Mouse (Mus musculus) midbrain, postnatal 0 days (tissue): ENCODE results near the gene Abtb2. TPM values are rescaled to one million over a fixed set of nuclear protein-coding genes. Genes with fewer than 3 reads are reported as not detected.

Source experiments
- ATAC-seq: fragments of 200-750 bp; cut with Nextera tagmentation; 2 replicates; pipeline ENCODE4 v1.8.0; 2017; ENCODE audit warnings: moderate number of reproducible peaks, mild to moderate bottlenecking, moderate TSS enrichment, moderate library complexity; ENCODE audit not compliant: low FRiP score
- DNase-seq: peaks from one replicate; pipeline ENCODE4 v3.0.0-alpha.2; 2015; ENCODE audit warnings: low spot score
- H3K27ac ChIP-seq: fragments of 300-500 bp; sonication (generic); 2 replicates; pipeline ENCODE4 v1.5.1; 2014; ENCODE audit warnings: low read depth, mild to moderate bottlenecking, low read length, mixed read lengths
- H3K27me3 ChIP-seq: fragments of 300-500 bp; sonication (generic); 2 replicates; pipeline ENCODE4 v1.6.1; 2014; ENCODE audit warnings: low read length, control low read depth, mixed read lengths; ENCODE audit not compliant: insufficient read depth
- H3K36me3 ChIP-seq: fragments of 300-500 bp; sonication (generic); 2 replicates; pipeline ENCODE4 v1.6.1; 2014; ENCODE audit warnings: low read length, control low read depth, mixed read lengths; ENCODE audit not compliant: insufficient read depth
- H3K4me1 ChIP-seq: fragments of 300-500 bp; sonication (generic); 2 replicates; pipeline ENCODE4 v1.6.1; 2014; ENCODE audit warnings: mild to moderate bottlenecking, control low read depth, antibody characterized with exemption, low read length, mixed read lengths; ENCODE audit not compliant: insufficient read depth
- H3K4me2 ChIP-seq: fragments of 300-500 bp; sonication (generic); 2 replicates; pipeline ENCODE4 v1.6.1; 2014; ENCODE audit warnings: low read depth, mild to moderate bottlenecking, low read length, mixed read lengths; ENCODE audit not compliant: poor library complexity, severe bottlenecking
- H3K4me3 ChIP-seq: fragments of 300-500 bp; sonication (generic); 2 replicates; pipeline ENCODE4 v1.5.1; 2014; ENCODE audit warnings: low read depth, mild to moderate bottlenecking, low read length, moderate library complexity
- H3K9ac ChIP-seq: fragments of 300-500 bp; sonication (generic); replicated peaks from 2 replicates; pipeline ENCODE4 v1.6.1; 2014; ENCODE audit warnings: mild to moderate bottlenecking, low read length, moderate library complexity, mixed read lengths; ENCODE audit not compliant: poor library complexity, severe bottlenecking
- H3K9me3 ChIP-seq: fragments of 300-500 bp; sonication (generic); 2 replicates; pipeline ENCODE4 v1.6.1; 2016; ENCODE audit warnings: low read length, control low read depth
- CTCF ChIP-seq: IDR thresholded peaks from 2 replicates; pipeline ENCODE4 v1.5.1; 2016; ENCODE audit warnings: antibody characterized with exemption, mild to moderate bottlenecking
- WGBS: fragments of 180-500 bp; shearing (Covaris S2); extraction: QIAGEN DNeasy Blood & Tissue Kit; methylation state at CpG from one replicate; pipeline ENCODE4 v1.1.7; 2014; 5-methylcytosine and 5-hydroxymethylcytosine counted together
- polyA plus RNA-seq: library from polyadenylated mRNA; unstranded; fragments of >200 nt; fragmentation: Nextera tagmentation; extraction: Ambion mirVana; gene quantifications from 2 replicates; pipeline ENCODE4 v1.2.1, GENCODE M21; 2015
- total RNA-seq: library from RNA; depleted of rRNA; stranded (reverse); fragments of >200 nt; gene quantifications from 2 replicates; pipeline ENCODE4 v1.2.3, GENCODE M21; 2014

The Abtb2 gene
- total and polyA plus RNA-seq, 2 experiments from 2014 or later = 7.4 to 21.8 TPM

DNA sequence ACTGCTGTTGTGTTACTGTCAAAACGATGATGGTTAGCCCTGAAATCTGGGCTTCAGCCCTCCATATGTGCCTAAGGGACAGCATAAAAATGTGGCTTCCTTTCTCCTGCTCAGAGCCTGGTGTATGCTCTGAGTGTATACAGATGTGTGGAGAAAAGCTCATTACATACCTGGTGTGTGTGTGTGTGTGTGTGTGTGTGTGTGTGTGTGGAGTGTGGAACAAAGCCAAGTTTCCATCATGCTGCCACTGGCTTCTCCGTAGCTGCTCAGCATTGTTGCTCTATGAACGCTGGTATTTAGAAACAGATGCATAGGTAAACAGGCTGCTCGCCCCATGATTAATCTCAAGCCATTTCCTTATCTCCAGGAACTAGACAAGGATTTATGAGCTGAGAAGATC is 137.8 kb downstream of the Abtb2 start:
- no peak overlapping the region for H3K4me2 ChIP-seq
- 70% methylated on average over 4 of the region's 4 CpGs for WGBS
- ATAC-seq = no peak
- no peaks in the 10 kb centered on the region for H3K9me3 ChIP-seq
- H3K36me3 ChIP-seq = no peaks in the 10 kb centered on the region
- TF ChIP-seq CTCF = no peak
- H3K9ac ChIP-seq = no peak overlapping the region
- no peaks in the 10 kb centered on the region for H3K27me3 ChIP-seq
- no peak overlapping the region for H3K27ac ChIP-seq
- no peak overlapping the region for H3K4me3 ChIP-seq
- peak; percentile 44 for DNase-seq
- H3K4me1 ChIP-seq = no peaks in the 10 kb centered on the region

GRCm38 (mm10) chr2:103705826-103706225 is 139.7 kb downstream of the Abtb2 start:
- 82% methylated on average over 4 of the region's 4 CpGs for WGBS
- no peaks in the 10 kb centered on the region for H3K9me3 ChIP-seq
- H3K27me3 ChIP-seq = no peaks in the 10 kb centered on the region
- DNase-seq (no peak), ATAC-seq (no peak)
- no peaks in the 10 kb centered on the region for H3K4me1 ChIP-seq
- no peak for TF ChIP-seq CTCF
- peaks cover 2% of the 10 kb centered on the region; the same call in 1 of the 2 replicates for H3K36me3 ChIP-seq
- H3K9ac ChIP-seq = no peak overlapping the region
- H3K27ac ChIP-seq = no peak overlapping the region
- no peak overlapping the region for H3K4me3 ChIP-seq
- H3K4me2 ChIP-seq = no peak overlapping the region

DNA sequence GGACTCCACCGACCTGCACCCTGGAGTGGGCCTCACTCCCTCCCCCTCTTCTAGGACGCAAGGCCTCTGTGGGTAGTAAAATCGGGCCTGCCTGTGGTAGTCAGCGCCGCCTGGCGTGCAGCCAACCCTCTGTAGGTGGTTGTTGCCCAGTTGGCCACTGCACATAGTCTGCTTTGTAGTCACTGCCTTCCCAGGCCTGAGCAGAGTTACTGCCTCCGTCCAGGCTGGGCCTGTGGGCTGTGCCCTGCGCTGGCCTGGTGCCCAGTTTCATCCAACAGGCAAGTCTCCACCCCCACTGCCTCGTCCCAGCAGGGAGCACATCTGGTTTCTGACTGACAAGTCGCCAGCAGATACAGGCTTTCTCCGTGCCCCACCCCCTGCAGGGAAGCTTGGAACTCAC is 140.1 kb downstream of the Abtb2 start:
- WGBS = 43% methylated on average over 11 of the region's 11 CpGs
- H3K9ac ChIP-seq = no peak overlapping the region
- no peak overlapping the region for H3K4me2 ChIP-seq
- H3K4me3 ChIP-seq = no peak overlapping the region
- H3K27ac ChIP-seq = no peak overlapping the region
- ATAC-seq (peak; percentile 51), DNase-seq (peak; percentile 77)
- H3K9me3 ChIP-seq = no peaks in the 10 kb centered on the region
- TF ChIP-seq CTCF = no peak
- peaks cover 6% of the 10 kb centered on the region; the same call in 1 of the 2 replicates for H3K36me3 ChIP-seq
- H3K4me1 ChIP-seq = no peaks in the 10 kb centered on the region
- no peaks in the 10 kb centered on the region for H3K27me3 ChIP-seq

GRCm38 (mm10) chr2:103707056-103707776 is 141.1 kb downstream of the Abtb2 start:
- no peak for TF ChIP-seq CTCF
- Histone ChIP-seq H3K9me3 (no peaks in the 10 kb centered on the region), H3K4me2 (no peak overlapping the region), H3K4me1 (no peaks in the 10 kb centered on the region), H3K27me3 (no peaks in the 10 kb centered on the region), H3K9ac (no peak overlapping the region), H3K4me3 (no peak overlapping the region), H3K27ac (no peak overlapping the region), H3K36me3 (peaks cover 6% of the 10 kb centered on the region; the same call in 1 of the 2 replicates)
- WGBS = 84% methylated on average over 6 of the region's 6 CpGs
- no peak for ATAC-seq
- no peak for DNase-seq

- Histone ChIP-seq H3K4me3 (no peak overlapping the region), H3K9ac (no peak overlapping the region), H3K36me3 (peaks cover 6% of the 10 kb centered on the region; the same call in 1 of the 2 replicates), H3K9me3 (no peaks in the 10 kb centered on the region), H3K27ac (no peak overlapping the region), H3K27me3 (no peaks in the 10 kb centered on the region), H3K4me1 (no peaks in the 10 kb centered on the region), H3K4me2 (no peak overlapping the region)
- no peak for ATAC-seq
- no peak for TF ChIP-seq CTCF
- DNase-seq = no peak
- WGBS = 96% methylated on average over 7 of the region's 7 CpGs
Observed at GRCm38 (mm10) chr2:103710849-103711248, 144.7 kb downstream of the Abtb2 start.

- H3K36me3 ChIP-seq = peaks cover 6% of the 10 kb centered on the region; the same call in 1 of the 2 replicates
- TF ChIP-seq CTCF = no peak
- H3K9me3 ChIP-seq = no peaks in the 10 kb centered on the region
- H3K4me3 ChIP-seq = no peak overlapping the region
- no peak overlapping the region for H3K9ac ChIP-seq
- 91% methylated on average over 7 of the region's 7 CpGs for WGBS
- ATAC-seq (no peak), DNase-seq (no peak)
- H3K4me2 ChIP-seq = no peak overlapping the region
- no peaks in the 10 kb centered on the region for H3K27me3 ChIP-seq
- no peak overlapping the region for H3K27ac ChIP-seq
- no peaks in the 10 kb centered on the region for H3K4me1 ChIP-seq
Observed at GRCm38 (mm10) chr2:103713831-103714230, 147.7 kb downstream of the Abtb2 start.
